Mouse (Mus musculus): ENCODE results near the gene Kiss1. TPM values are rescaled to one million over a fixed set of nuclear protein-coding genes. Genes with fewer than 3 reads are reported as not detected.
A peak's percentile ranks its signal among the peaks of the same experiment; 100 is the strongest.

Gene Kiss1
- polyA plus RNA-seq, 1 experiment from 2014 or later, result not detected

DNA sequence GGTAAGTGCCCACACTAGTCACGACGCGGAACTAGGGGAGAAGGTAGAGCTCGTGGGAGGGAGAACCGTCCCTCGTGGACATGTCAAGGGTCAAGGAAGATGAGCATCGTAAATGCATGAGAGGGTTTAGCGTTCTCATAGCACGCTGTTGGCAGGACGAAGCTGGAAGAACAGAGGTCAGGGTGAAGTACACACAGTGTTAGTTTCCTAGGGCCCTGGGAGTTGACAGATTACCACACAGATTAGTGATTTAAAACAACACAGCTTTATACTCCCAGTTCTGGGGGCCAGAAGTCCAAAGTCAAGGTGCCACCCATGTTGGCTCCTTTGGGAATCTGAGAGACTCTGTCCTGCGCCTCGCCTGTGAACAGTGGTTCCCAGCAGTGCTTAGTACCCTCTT is 33.8 kb upstream of the Kiss1 start:
- Histone ChIP-seq H3K4me3 (ENCODE audit: low read depth, low read length) (no peak overlapping the region), H3K36me3 (ENCODE audit: control insufficient read depth, insufficient read depth, low read length) (peaks cover 51% of the 10 kb centered on the region), H3K9ac (ENCODE audit: low read length) (no peak overlapping the region), H3K27me3 (replicated peaks; ENCODE audit: control insufficient read depth, insufficient read depth, low read length) (no peaks in the 10 kb centered on the region), H3K27ac (ENCODE audit: low read depth, low read length) (no peak overlapping the region), H3K9me3 (replicated peaks; ENCODE audit: control insufficient read depth, low read length) (no peaks in the 10 kb centered on the region), H3K4me1 (ENCODE audit: control insufficient read depth, insufficient read depth, low read length) (no peaks in the 10 kb centered on the region), H3K4me2 (ENCODE audit: low read length) (no peak overlapping the region)
- DNase-seq (ENCODE audit: low spot score) (no peak), ATAC-seq (no peak)
- WGBS, result 96% methylated on average over 12 of the region's 12 CpGs

GRCm38 (mm10) chr1:133291888-133292287 is 29.8 kb upstream of the Kiss1 start:
- Histone ChIP-seq H3K27ac (ENCODE audit: low read depth, low read length) (no peak overlapping the region), H3K36me3 (ENCODE audit: control insufficient read depth, insufficient read depth, low read length) (peaks cover 51% of the 10 kb centered on the region), H3K4me2 (ENCODE audit: low read length) (no peak overlapping the region), H3K9me3 (replicated peaks; ENCODE audit: control insufficient read depth, low read length) (no peaks in the 10 kb centered on the region), H3K9ac (ENCODE audit: low read length) (no peak overlapping the region), H3K4me1 (ENCODE audit: control insufficient read depth, insufficient read depth, low read length) (no peaks in the 10 kb centered on the region), H3K4me3 (ENCODE audit: low read depth, low read length) (no peak overlapping the region), H3K27me3 (replicated peaks; ENCODE audit: control insufficient read depth, insufficient read depth, low read length) (no peaks in the 10 kb centered on the region)
- DNase-seq (ENCODE audit: low spot score) (no peak), ATAC-seq (no peak)
- WGBS, result 92% methylated on average over 6 of the region's 6 CpGs

DNA sequence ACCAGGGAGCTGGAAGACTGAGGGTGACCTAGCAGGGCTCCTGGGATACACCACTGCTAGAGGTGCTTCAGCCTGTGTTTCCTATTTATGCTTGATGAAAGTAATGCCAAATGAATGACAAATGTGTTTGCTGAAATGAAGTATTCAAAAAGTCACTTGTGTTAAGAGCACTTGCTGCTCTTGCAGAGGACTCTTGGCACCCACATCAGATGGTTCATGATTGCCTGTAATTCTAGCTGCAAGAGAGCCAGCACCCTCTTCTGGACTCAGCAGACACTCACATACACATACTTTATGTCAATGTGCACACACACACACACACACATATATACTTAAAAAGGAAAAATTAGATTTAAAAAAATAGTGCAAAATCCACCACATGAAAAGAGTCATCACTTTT is 29.1 kb upstream of the Kiss1 start:
- DNase-seq (ENCODE audit: low spot score), result no peak
- Histone ChIP-seq H3K9me3 (replicated peaks; ENCODE audit: control insufficient read depth, low read length) (no peaks in the 10 kb centered on the region), H3K4me2 (ENCODE audit: low read length) (no peak overlapping the region), H3K4me3 (ENCODE audit: low read depth, low read length) (no peak overlapping the region), H3K9ac (ENCODE audit: low read length) (no peak overlapping the region), H3K36me3 (ENCODE audit: control insufficient read depth, insufficient read depth, low read length) (peaks cover 45% of the 10 kb centered on the region), H3K27me3 (replicated peaks; ENCODE audit: control insufficient read depth, insufficient read depth, low read length) (no peaks in the 10 kb centered on the region), H3K4me1 (ENCODE audit: control insufficient read depth, insufficient read depth, low read length) (no peaks in the 10 kb centered on the region), H3K27ac (ENCODE audit: low read depth, low read length) (no peak overlapping the region)
- no peak for ATAC-seq

DNA sequence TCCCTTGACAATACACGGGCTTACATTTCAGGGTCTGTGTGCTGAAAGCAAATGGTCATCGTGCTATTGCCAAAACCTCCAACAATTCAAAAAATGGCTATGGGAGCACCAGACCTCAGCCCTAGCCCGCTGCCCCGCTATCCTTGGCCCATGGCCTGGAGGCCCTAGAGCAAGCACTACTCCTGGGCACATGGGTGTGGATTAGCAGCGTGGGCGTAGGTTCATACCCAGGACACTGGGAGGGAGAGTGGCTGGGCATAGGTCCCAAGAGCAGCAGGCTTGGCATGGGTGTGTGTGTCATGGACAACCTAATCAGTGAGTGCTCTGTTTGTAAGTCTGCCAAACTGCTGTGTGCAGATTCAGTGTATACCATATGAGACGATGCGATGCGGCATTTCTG is 25.3 kb upstream of the Kiss1 start:
- ATAC-seq (no peak), DNase-seq (ENCODE audit: low spot score) (peak; percentile 30)
- peaks cover 43% of the 10 kb centered on the region for H3K36me3 ChIP-seq (ENCODE audit: control insufficient read depth, insufficient read depth, low read length)
- no peak overlapping the region for H3K27ac ChIP-seq (ENCODE audit: low read depth, low read length)
- 82% methylated on average over 9 of the region's 9 CpGs for WGBS
- H3K9me3 ChIP-seq (replicated peaks; ENCODE audit: control insufficient read depth, low read length), result no peaks in the 10 kb centered on the region
- no peak overlapping the region for H3K4me3 ChIP-seq (ENCODE audit: low read depth, low read length)
- no peaks in the 10 kb centered on the region for H3K4me1 ChIP-seq (ENCODE audit: control insufficient read depth, insufficient read depth, low read length)
- no peaks in the 10 kb centered on the region for H3K27me3 ChIP-seq (replicated peaks; ENCODE audit: control insufficient read depth, insufficient read depth, low read length)
- no peak overlapping the region for H3K9ac ChIP-seq (ENCODE audit: low read length)
- no peak overlapping the region for H3K4me2 ChIP-seq (ENCODE audit: low read length)

GRCm38 (mm10) chr1:133298816-133299215 is 22.9 kb upstream of the Kiss1 start:
- no peaks in the 10 kb centered on the region for H3K9me3 ChIP-seq (replicated peaks; ENCODE audit: control insufficient read depth, low read length)
- 39% methylated on average over 14 of the region's 14 CpGs for WGBS
- H3K4me3 ChIP-seq (ENCODE audit: low read depth, low read length), result no peak overlapping the region
- no peak overlapping the region for H3K27ac ChIP-seq (ENCODE audit: low read depth, low read length)
- no peaks in the 10 kb centered on the region for H3K27me3 ChIP-seq (replicated peaks; ENCODE audit: control insufficient read depth, insufficient read depth, low read length)
- H3K4me1 ChIP-seq (ENCODE audit: control insufficient read depth, insufficient read depth, low read length), result 0 out of 2 replicates have a peak, but pooled peaks cover 6% of the 10 kb centered on the region
- no peak overlapping the region for H3K4me2 ChIP-seq (ENCODE audit: low read length)
- H3K36me3 ChIP-seq (ENCODE audit: control insufficient read depth, insufficient read depth, low read length), result peaks cover 32% of the 10 kb centered on the region
- no peak overlapping the region for H3K9ac ChIP-seq (ENCODE audit: low read length)
- DNase-seq (ENCODE audit: low spot score) (no peak), ATAC-seq (no peak)

DNA sequence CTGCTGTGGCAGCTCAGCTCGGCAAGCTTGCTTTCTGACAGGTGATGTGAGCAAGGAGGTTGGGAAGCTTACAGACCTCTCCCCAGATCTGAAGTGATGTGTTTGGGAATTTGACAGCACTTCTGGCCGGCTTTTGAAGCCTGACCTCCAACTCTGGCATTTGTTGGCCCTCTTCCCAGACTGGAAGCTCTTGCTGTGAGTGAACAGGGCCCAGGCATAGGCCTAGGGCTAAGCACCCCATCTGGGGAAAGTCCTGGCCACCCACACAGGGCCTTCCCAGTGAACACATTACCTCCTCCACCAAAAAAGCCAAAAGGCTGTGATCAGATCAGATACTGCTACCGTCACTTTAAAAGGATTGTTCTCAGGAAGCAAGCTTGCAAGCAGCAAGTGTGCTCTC is 19.1 kb upstream of the Kiss1 start:
- Histone ChIP-seq H3K4me2 (ENCODE audit: low read length) (no peak overlapping the region), H3K9ac (ENCODE audit: low read length) (no peak overlapping the region), H3K27me3 (replicated peaks; ENCODE audit: control insufficient read depth, insufficient read depth, low read length) (no peaks in the 10 kb centered on the region), H3K9me3 (replicated peaks; ENCODE audit: control insufficient read depth, low read length) (no peaks in the 10 kb centered on the region), H3K36me3 (ENCODE audit: control insufficient read depth, insufficient read depth, low read length) (peaks cover 15% of the 10 kb centered on the region), H3K4me1 (ENCODE audit: control insufficient read depth, insufficient read depth, low read length) (0 out of 2 replicates have a peak, but pooled peaks cover 6% of the 10 kb centered on the region), H3K27ac (ENCODE audit: low read depth, low read length) (no peak overlapping the region), H3K4me3 (ENCODE audit: low read depth, low read length) (no peak overlapping the region)
- DNase-seq (ENCODE audit: low spot score) (peak; percentile 59), ATAC-seq (no peak)
- WGBS, result 23% methylated on average over 3 of the region's 3 CpGs

- H3K27me3 ChIP-seq (replicated peaks; ENCODE audit: control insufficient read depth, insufficient read depth, low read length), result no peaks in the 10 kb centered on the region
- no peak overlapping the region for H3K9ac ChIP-seq (ENCODE audit: low read length)
- no peak overlapping the region for H3K4me3 ChIP-seq (ENCODE audit: low read depth, low read length)
- H3K27ac ChIP-seq (ENCODE audit: low read depth, low read length), result no peak overlapping the region
- ATAC-seq, result peak; percentile 29; the same call in 1 of the 2 replicates
- H3K4me2 ChIP-seq (ENCODE audit: low read length), result no peak overlapping the region
- H3K4me1 ChIP-seq (ENCODE audit: control insufficient read depth, insufficient read depth, low read length), result peaks cover 10% of the 10 kb centered on the region; the same call in 1 of the 2 replicates
- no peaks in the 10 kb centered on the region for H3K36me3 ChIP-seq (ENCODE audit: control insufficient read depth, insufficient read depth, low read length)
- no peaks in the 10 kb centered on the region for H3K9me3 ChIP-seq (replicated peaks; ENCODE audit: control insufficient read depth, low read length)
- WGBS, result 5% methylated on average over 4 of the region's 4 CpGs
- peak; percentile 69 for DNase-seq (ENCODE audit: low spot score)
These were observed 14.8 kb upstream of the Kiss1 start for GRCm38 (mm10) chr1:133306842-133307241.

- no peak overlapping the region for H3K4me3 ChIP-seq (ENCODE audit: low read depth, low read length)
- no peak overlapping the region for H3K4me2 ChIP-seq (ENCODE audit: low read length)
- ATAC-seq (peak; percentile 33), DNase-seq (ENCODE audit: low spot score) (peak; percentile 88)
- H3K4me1 ChIP-seq (ENCODE audit: control insufficient read depth, insufficient read depth, low read length), result peaks cover 8% of the 10 kb centered on the region; the same call in 1 of the 2 replicates
- H3K27me3 ChIP-seq (replicated peaks; ENCODE audit: control insufficient read depth, insufficient read depth, low read length), result no peaks in the 10 kb centered on the region
- H3K36me3 ChIP-seq (ENCODE audit: control insufficient read depth, insufficient read depth, low read length), result no peaks in the 10 kb centered on the region
- no peak overlapping the region for H3K27ac ChIP-seq (ENCODE audit: low read depth, low read length)
- H3K9me3 ChIP-seq (replicated peaks; ENCODE audit: control insufficient read depth, low read length), result no peaks in the 10 kb centered on the region
- WGBS, result 11% methylated on average over 6 of the region's 6 CpGs
- no peak overlapping the region for H3K9ac ChIP-seq (ENCODE audit: low read length)
These were observed 14.4 kb upstream of the Kiss1 start for GRCm38 (mm10) chr1:133307318-133307717.

GRCm38 (mm10) chr1:133309652-133310267 is 11.9 kb upstream of the Kiss1 start, which contains the start of gene Golt1a:
Gene Golt1a, plus strand, starts transcription at chr1:133309800.
- DNase-seq (ENCODE audit: low spot score) (no peak), ATAC-seq (no peak)
- 68% methylated on average over 14 of the region's 14 CpGs for WGBS

More at GRCm38 (mm10) chr1:133309652-133310267, 11.9 kb upstream of the Kiss1 start, which contains the start of gene Golt1a:
- Histone ChIP-seq H3K36me3 (ENCODE audit: control insufficient read depth, insufficient read depth, low read length) (no peaks in the 10 kb centered on the region), H3K4me1 (ENCODE audit: control insufficient read depth, insufficient read depth, low read length) (peaks cover 10% of the 10 kb centered on the region; the same call in 1 of the 2 replicates), H3K9me3 (replicated peaks; ENCODE audit: control insufficient read depth, low read length) (no peaks in the 10 kb centered on the region), H3K27me3 (replicated peaks; ENCODE audit: control insufficient read depth, insufficient read depth, low read length) (no peaks in the 10 kb centered on the region), H3K4me3 (ENCODE audit: low read depth, low read length) (no peak within 1 kb of the TSS), H3K9ac (ENCODE audit: low read length) (no peak within 1 kb of the TSS), H3K4me2 (ENCODE audit: low read length) (no peak within 1 kb of the TSS), H3K27ac (ENCODE audit: low read depth, low read length) (no peak within 1 kb of the TSS)

All from forebrain, embryonic 14.5 days (tissue).